Mouse (Mus musculus): ENCODE results near the gene Plin2. TPM values are rescaled to one million over a fixed set of nuclear protein-coding genes. Genes with fewer than 3 reads are reported as not detected.

The Plin2 gene
- polyA plus RNA-seq (2012; rRNA removed): 68.7 and 69.0 TPM in 2 replicates

GRCm38 (mm10) chr4:86669780-86670201, at the start of gene Plin2:
TSS of gene Plin2 (minus strand) at chr4:86670060.
- TF ChIP-seq POLR2A (IDR thresholded peaks at IDR 0.05; ENCODE audit: control insufficient read depth, low read depth, low read length) (peak; percentile 54; the same call in 1 of the 2 replicates), CTCF (IDR thresholded peaks at IDR 0.05; ENCODE audit: control insufficient read depth, insufficient read depth, insufficient replicate concordance, low read depth, low read length) (no peak)
- no peaks in the 10 kb centered on the region for H3K27me3 ChIP-seq (ENCODE audit: control insufficient read depth, insufficient read depth, low read length)
- H3K36me3 ChIP-seq (ENCODE audit: control insufficient read depth, insufficient read depth, low read length): no peaks in the 10 kb centered on the region
- H3K27ac ChIP-seq (ENCODE audit: control insufficient read depth, insufficient read depth, low read depth, low read length): no peak within 1 kb of the TSS
- peaks cover 4% of the 10 kb centered on the region for H3K4me1 ChIP-seq (ENCODE audit: control insufficient read depth, insufficient read depth, low read length)
- peak within 1 kb of the TSS; percentile 82 for H3K4me3 ChIP-seq (ENCODE audit: control insufficient read depth, low read depth, low read length)

GRCm38 (mm10) chr4:86718878-86719577, 49.2 kb upstream of the Plin2 start:
- Histone ChIP-seq H3K27me3 (ENCODE audit: control insufficient read depth, insufficient read depth, low read length) (no peaks in the 10 kb centered on the region), H3K4me3 (ENCODE audit: control insufficient read depth, low read depth, low read length) (no peak overlapping the region), H3K36me3 (ENCODE audit: control insufficient read depth, insufficient read depth, low read length) (no peaks in the 10 kb centered on the region), H3K27ac (ENCODE audit: control insufficient read depth, insufficient read depth, low read depth, low read length) (no peak overlapping the region), H3K4me1 (ENCODE audit: control insufficient read depth, insufficient read depth, low read length) (no peaks in the 10 kb centered on the region)
- TF ChIP-seq CTCF (IDR thresholded peaks at IDR 0.05; ENCODE audit: control insufficient read depth, insufficient read depth, insufficient replicate concordance, low read depth, low read length): no peak
- no peak for TF ChIP-seq POLR2A (IDR thresholded peaks at IDR 0.05; ENCODE audit: control insufficient read depth, low read depth, low read length)

GRCm38 (mm10) chr4:86717176-86717575, 47.3 kb upstream of the Plin2 start:
- Histone ChIP-seq H3K4me3 (ENCODE audit: control insufficient read depth, low read depth, low read length) (no peak overlapping the region), H3K27me3 (ENCODE audit: control insufficient read depth, insufficient read depth, low read length) (no peaks in the 10 kb centered on the region), H3K4me1 (ENCODE audit: control insufficient read depth, insufficient read depth, low read length) (no peaks in the 10 kb centered on the region), H3K27ac (ENCODE audit: control insufficient read depth, insufficient read depth, low read depth, low read length) (no peak overlapping the region), H3K36me3 (ENCODE audit: control insufficient read depth, insufficient read depth, low read length) (no peaks in the 10 kb centered on the region)
- TF ChIP-seq POLR2A (IDR thresholded peaks at IDR 0.05; ENCODE audit: control insufficient read depth, low read depth, low read length) (no peak), CTCF (IDR thresholded peaks at IDR 0.05; ENCODE audit: control insufficient read depth, insufficient read depth, insufficient replicate concordance, low read depth, low read length) (no peak)

GRCm38 (mm10) chr4:86715341-86715740, 45.5 kb upstream of the Plin2 start:
- Histone ChIP-seq H3K36me3 (ENCODE audit: control insufficient read depth, insufficient read depth, low read length) (no peaks in the 10 kb centered on the region), H3K4me3 (ENCODE audit: control insufficient read depth, low read depth, low read length) (no peak overlapping the region), H3K4me1 (ENCODE audit: control insufficient read depth, insufficient read depth, low read length) (no peaks in the 10 kb centered on the region), H3K27ac (ENCODE audit: control insufficient read depth, insufficient read depth, low read depth, low read length) (no peak overlapping the region), H3K27me3 (ENCODE audit: control insufficient read depth, insufficient read depth, low read length) (no peaks in the 10 kb centered on the region)
- TF ChIP-seq POLR2A (IDR thresholded peaks at IDR 0.05; ENCODE audit: control insufficient read depth, low read depth, low read length): no peak
- no peak for TF ChIP-seq CTCF (IDR thresholded peaks at IDR 0.05; ENCODE audit: control insufficient read depth, insufficient read depth, insufficient replicate concordance, low read depth, low read length)

GRCm38 (mm10) chr4:86713518-86713917, 43.7 kb upstream of the Plin2 start:
- no peak overlapping the region for H3K4me3 ChIP-seq (ENCODE audit: control insufficient read depth, low read depth, low read length)

GRCm38 (mm10) chr4:86712751-86713195, 42.9 kb upstream of the Plin2 start:
- H3K27me3 ChIP-seq (ENCODE audit: control insufficient read depth, insufficient read depth, low read length): no peaks in the 10 kb centered on the region
- H3K4me1 ChIP-seq (ENCODE audit: control insufficient read depth, insufficient read depth, low read length): no peaks in the 10 kb centered on the region
- TF ChIP-seq POLR2A (IDR thresholded peaks at IDR 0.05; ENCODE audit: control insufficient read depth, low read depth, low read length) (no peak), CTCF (IDR thresholded peaks at IDR 0.05; ENCODE audit: control insufficient read depth, insufficient read depth, insufficient replicate concordance, low read depth, low read length) (no peak)
- H3K27ac ChIP-seq (ENCODE audit: control insufficient read depth, insufficient read depth, low read depth, low read length): 0 out of 2 replicates have a peak overlapping the region, but pooled peaks have one; percentile 14
- H3K4me3 ChIP-seq (ENCODE audit: control insufficient read depth, low read depth, low read length): no peak overlapping the region
- H3K36me3 ChIP-seq (ENCODE audit: control insufficient read depth, insufficient read depth, low read length): no peaks in the 10 kb centered on the region

More at GRCm38 (mm10) chr4:86713518-86713917, 43.7 kb upstream of the Plin2 start:
- Histone ChIP-seq H3K4me1 (ENCODE audit: control insufficient read depth, insufficient read depth, low read length) (no peaks in the 10 kb centered on the region), H3K36me3 (ENCODE audit: control insufficient read depth, insufficient read depth, low read length) (no peaks in the 10 kb centered on the region), H3K27ac (ENCODE audit: control insufficient read depth, insufficient read depth, low read depth, low read length) (no peak overlapping the region), H3K27me3 (ENCODE audit: control insufficient read depth, insufficient read depth, low read length) (no peaks in the 10 kb centered on the region)
- TF ChIP-seq CTCF (IDR thresholded peaks at IDR 0.05; ENCODE audit: control insufficient read depth, insufficient read depth, insufficient replicate concordance, low read depth, low read length) (no peak), POLR2A (IDR thresholded peaks at IDR 0.05; ENCODE audit: control insufficient read depth, low read depth, low read length) (no peak)

- Histone ChIP-seq H3K27ac (ENCODE audit: control insufficient read depth, insufficient read depth, low read depth, low read length) (no peak overlapping the region), H3K4me3 (ENCODE audit: control insufficient read depth, low read depth, low read length) (no peak overlapping the region), H3K27me3 (ENCODE audit: control insufficient read depth, insufficient read depth, low read length) (no peaks in the 10 kb centered on the region), H3K36me3 (ENCODE audit: control insufficient read depth, insufficient read depth, low read length) (no peaks in the 10 kb centered on the region), H3K4me1 (ENCODE audit: control insufficient read depth, insufficient read depth, low read length) (no peaks in the 10 kb centered on the region)
- TF ChIP-seq CTCF (IDR thresholded peaks at IDR 0.05; ENCODE audit: control insufficient read depth, insufficient read depth, insufficient replicate concordance, low read depth, low read length) (no peak), POLR2A (IDR thresholded peaks at IDR 0.05; ENCODE audit: control insufficient read depth, low read depth, low read length) (no peak)
Observed at GRCm38 (mm10) chr4:86710666-86711215, 40.9 kb upstream of the Plin2 start.
